Mouse (Mus musculus): ENCODE data around the gene Bmp6. TPM values are rescaled to one million over a fixed set of nuclear protein-coding genes. Genes with fewer than 3 reads are reported as not detected.

Bmp6 gene
- polyA plus RNA-seq, 1 experiment = 9.4 TPM

GRCm38 (mm10) chr13:38397007-38397545 lies 52.2 kb downstream of the Bmp6 start:
- DNase-seq (ENCODE audit: low read depth in 1 of 2, low spot score in 2 of 2) = no peak
- TF ChIP-seq CTCF (IDR thresholded peaks at IDR 0.05; ENCODE audit: extremely low read depth, insufficient read depth, insufficient read length, insufficient replicate concordance) (no peak), POLR2A (IDR thresholded peaks at IDR 0.05; ENCODE audit: low read depth, low read length) (no peak)
- Histone ChIP-seq H3K4me3 (ENCODE audit: extremely low read depth, insufficient read depth, insufficient read length) (no peak overlapping the region), H3K4me1 (ENCODE audit: control insufficient read depth, insufficient read depth, insufficient read length) (no peaks in the 10 kb centered on the region), H3K27ac (ENCODE audit: insufficient read depth, low read length) (no peak overlapping the region), H3K36me3 (ENCODE audit: control insufficient read depth, insufficient read depth, low read length) (no peaks in the 10 kb centered on the region), H3K27me3 (ENCODE audit: control insufficient read depth, insufficient read depth, low read length) (no peaks in the 10 kb centered on the region)
- 93% methylated on average over 7 of the region's 7 CpGs for WGBS

- WGBS = 85% methylated on average over 6 of the region's 6 CpGs
- no peak for DNase-seq (ENCODE audit: low read depth in 1 of 2, low spot score in 2 of 2)
- Histone ChIP-seq H3K27me3 (ENCODE audit: control insufficient read depth, insufficient read depth, low read length) (no peaks in the 10 kb centered on the region), H3K27ac (ENCODE audit: insufficient read depth, low read length) (no peak overlapping the region), H3K4me1 (ENCODE audit: control insufficient read depth, insufficient read depth, insufficient read length) (no peaks in the 10 kb centered on the region), H3K36me3 (ENCODE audit: control insufficient read depth, insufficient read depth, low read length) (no peaks in the 10 kb centered on the region), H3K4me3 (ENCODE audit: extremely low read depth, insufficient read depth, insufficient read length) (no peak overlapping the region)
- no peak for TF ChIP-seq POLR2A (IDR thresholded peaks at IDR 0.05; ENCODE audit: low read depth, low read length)
- TF ChIP-seq CTCF (IDR thresholded peaks at IDR 0.05; ENCODE audit: extremely low read depth, insufficient read depth, insufficient read length, insufficient replicate concordance) = no peak
Measured at GRCm38 (mm10) chr13:38398658-38399057, 53.8 kb downstream of the Bmp6 start.

GRCm38 (mm10) chr13:38400662-38401061 lies 55.8 kb downstream of the Bmp6 start:
- WGBS = 91% methylated on average over 8 of the region's 8 CpGs
- Histone ChIP-seq H3K4me3 (ENCODE audit: extremely low read depth, insufficient read depth, insufficient read length) (no peak overlapping the region), H3K4me1 (ENCODE audit: control insufficient read depth, insufficient read depth, insufficient read length) (no peaks in the 10 kb centered on the region), H3K27me3 (ENCODE audit: control insufficient read depth, insufficient read depth, low read length) (no peaks in the 10 kb centered on the region), H3K36me3 (ENCODE audit: control insufficient read depth, insufficient read depth, low read length) (no peaks in the 10 kb centered on the region), H3K27ac (ENCODE audit: insufficient read depth, low read length) (no peak overlapping the region)
- no peak for TF ChIP-seq POLR2A (IDR thresholded peaks at IDR 0.05; ENCODE audit: low read depth, low read length)
- no peak for TF ChIP-seq CTCF (IDR thresholded peaks at IDR 0.05; ENCODE audit: extremely low read depth, insufficient read depth, insufficient read length, insufficient replicate concordance)
- no peak for DNase-seq (ENCODE audit: low read depth in 1 of 2, low spot score in 2 of 2)

GRCm38 (mm10) chr13:38407611-38408315 lies 62.9 kb downstream of the Bmp6 start:
- no peak for DNase-seq (ENCODE audit: low read depth in 1 of 2, low spot score in 2 of 2)
- Histone ChIP-seq H3K4me3 (ENCODE audit: extremely low read depth, insufficient read depth, insufficient read length) (no peak overlapping the region), H3K27me3 (ENCODE audit: control insufficient read depth, insufficient read depth, low read length) (no peaks in the 10 kb centered on the region), H3K27ac (ENCODE audit: insufficient read depth, low read length) (0 out of 2 replicates have a peak overlapping the region, but pooled peaks have one; percentile 27), H3K36me3 (ENCODE audit: control insufficient read depth, insufficient read depth, low read length) (no peaks in the 10 kb centered on the region), H3K4me1 (ENCODE audit: control insufficient read depth, insufficient read depth, insufficient read length) (no peaks in the 10 kb centered on the region)
- WGBS = 74% methylated on average over 6 of the region's 6 CpGs
- TF ChIP-seq CTCF (IDR thresholded peaks at IDR 0.05; ENCODE audit: extremely low read depth, insufficient read depth, insufficient read length, insufficient replicate concordance) (no peak), POLR2A (IDR thresholded peaks at IDR 0.05; ENCODE audit: low read depth, low read length) (no peak)

GRCm38 (mm10) chr13:38408636-38409035 lies 63.7 kb downstream of the Bmp6 start:
- WGBS = 52% methylated on average over 3 of the region's 3 CpGs
- no peak overlapping the region for H3K27ac ChIP-seq (ENCODE audit: insufficient read depth, low read length)
- no peaks in the 10 kb centered on the region for H3K4me1 ChIP-seq (ENCODE audit: control insufficient read depth, insufficient read depth, insufficient read length)
- no peaks in the 10 kb centered on the region for H3K36me3 ChIP-seq (ENCODE audit: control insufficient read depth, insufficient read depth, low read length)
- no peak for DNase-seq (ENCODE audit: low read depth in 1 of 2, low spot score in 2 of 2)
- H3K27me3 ChIP-seq (ENCODE audit: control insufficient read depth, insufficient read depth, low read length) = no peaks in the 10 kb centered on the region
- H3K4me3 ChIP-seq (ENCODE audit: extremely low read depth, insufficient read depth, insufficient read length) = no peak overlapping the region
- TF ChIP-seq CTCF (IDR thresholded peaks at IDR 0.05; ENCODE audit: extremely low read depth, insufficient read depth, insufficient read length, insufficient replicate concordance) = no peak
- TF ChIP-seq POLR2A (IDR thresholded peaks at IDR 0.05; ENCODE audit: low read depth, low read length) = no peak

GRCm38 (mm10) chr13:38410322-38410865 lies 65.5 kb downstream of the Bmp6 start:
- Histone ChIP-seq H3K36me3 (ENCODE audit: control insufficient read depth, insufficient read depth, low read length) (no peaks in the 10 kb centered on the region), H3K4me1 (ENCODE audit: control insufficient read depth, insufficient read depth, insufficient read length) (no peaks in the 10 kb centered on the region), H3K4me3 (ENCODE audit: extremely low read depth, insufficient read depth, insufficient read length) (no peak overlapping the region), H3K27me3 (ENCODE audit: control insufficient read depth, insufficient read depth, low read length) (no peaks in the 10 kb centered on the region), H3K27ac (ENCODE audit: insufficient read depth, low read length) (no peak overlapping the region; the same call in 1 of the 2 replicates)
- no peak for TF ChIP-seq POLR2A (IDR thresholded peaks at IDR 0.05; ENCODE audit: low read depth, low read length)
- TF ChIP-seq CTCF (IDR thresholded peaks at IDR 0.05; ENCODE audit: extremely low read depth, insufficient read depth, insufficient read length, insufficient replicate concordance) = no peak
- 57% methylated on average over 15 of the region's 15 CpGs for WGBS
- DNase-seq (ENCODE audit: low read depth in 1 of 2, low spot score in 2 of 2) = no peak

GRCm38 (mm10) chr13:38419781-38420180 lies 74.9 kb downstream of the Bmp6 start:
- Histone ChIP-seq H3K36me3 (ENCODE audit: control insufficient read depth, insufficient read depth, low read length) (no peaks in the 10 kb centered on the region), H3K27ac (ENCODE audit: insufficient read depth, low read length) (no peak overlapping the region), H3K27me3 (ENCODE audit: control insufficient read depth, insufficient read depth, low read length) (no peaks in the 10 kb centered on the region), H3K4me3 (ENCODE audit: extremely low read depth, insufficient read depth, insufficient read length) (no peak overlapping the region), H3K4me1 (ENCODE audit: control insufficient read depth, insufficient read depth, insufficient read length) (no peaks in the 10 kb centered on the region)
- no peak for DNase-seq (ENCODE audit: low read depth in 1 of 2, low spot score in 2 of 2)
- no peak for TF ChIP-seq CTCF (IDR thresholded peaks at IDR 0.05; ENCODE audit: extremely low read depth, insufficient read depth, insufficient read length, insufficient replicate concordance)
- TF ChIP-seq POLR2A (IDR thresholded peaks at IDR 0.05; ENCODE audit: low read depth, low read length) = no peak
- WGBS = 86% methylated on average over 7 of the region's 7 CpGs
